Mouse (Mus musculus): ENCODE measurements around the gene Zc3hc1.
"Not testable (repeated sequence)": the region's sequence is repeated elsewhere in the genome, so short reads cannot be mapped to it uniquely, and the experiment has no call there.

Zc3hc1 gene

DNA sequence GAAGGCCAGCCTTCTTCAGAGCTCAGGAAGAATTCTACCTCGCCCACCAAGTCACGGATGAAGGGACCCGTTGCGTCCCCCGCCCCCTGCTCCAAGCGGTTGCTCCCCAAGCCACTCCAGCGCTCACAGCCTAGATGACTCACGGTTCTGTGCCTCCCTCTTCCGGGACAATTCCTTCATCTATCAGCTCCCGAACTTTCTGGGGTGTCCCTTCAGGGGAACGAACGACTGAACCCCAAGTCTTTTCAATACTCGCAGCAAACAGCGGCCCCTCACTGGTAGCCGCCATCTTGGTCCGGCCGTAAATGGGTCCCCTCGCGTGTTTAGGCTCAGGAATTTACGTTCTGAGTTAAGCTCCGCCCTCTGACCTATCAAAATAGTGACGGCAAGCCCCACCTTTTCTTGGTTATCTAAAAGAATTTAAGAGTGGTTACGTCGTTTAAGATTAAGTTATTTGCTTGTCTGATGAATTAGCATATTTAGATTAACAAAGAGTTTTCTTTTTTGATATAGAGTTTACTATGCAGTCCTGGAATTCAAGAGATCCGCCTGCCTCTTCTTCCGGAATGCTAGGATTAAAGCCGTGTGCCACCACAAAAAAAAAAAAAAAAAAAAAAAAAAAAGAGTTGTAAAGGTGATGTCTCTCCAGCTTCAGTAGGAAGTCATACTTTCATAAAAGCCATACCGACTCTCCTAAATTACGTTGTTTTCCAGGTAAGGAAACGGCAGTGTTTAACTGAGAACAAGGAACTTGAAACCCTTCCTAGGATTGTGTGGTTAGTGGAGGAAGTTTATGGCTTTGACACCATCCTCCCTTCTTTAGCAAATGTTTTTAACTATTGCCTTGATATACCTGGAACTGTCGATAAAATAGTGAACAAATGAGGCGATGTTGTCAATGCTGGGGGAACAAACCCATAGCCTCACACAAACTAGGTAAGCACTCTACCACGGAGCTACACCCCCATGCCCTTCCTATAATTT, at the start of gene Zc3hc1:
Zc3hc1 (minus strand) TSS at position 315 of the 984 bp plus-strand sequence.
- peak; percentile 83 for DNase-seq (ENCODE audit: extremely low spot score)

DNA sequence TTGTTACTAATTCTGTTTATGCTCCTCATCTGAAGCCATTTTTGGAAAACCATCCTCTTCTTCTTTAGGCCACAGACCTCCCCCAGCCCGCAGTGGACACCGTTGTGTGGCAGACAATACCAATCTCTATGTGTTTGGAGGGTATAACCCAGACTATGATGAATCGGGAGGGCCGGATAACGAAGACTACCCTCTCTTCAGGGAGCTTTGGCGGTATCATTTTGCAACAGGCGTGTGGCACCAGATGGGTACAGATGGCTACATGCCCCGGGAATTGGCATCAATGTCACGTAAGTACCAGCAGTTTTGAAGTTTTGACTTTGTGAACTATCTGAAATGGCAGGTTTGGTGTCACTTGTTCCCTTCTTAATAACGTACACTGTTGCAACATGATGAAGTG, 48.7 kb upstream of the Zc3hc1 start:
- DNase-seq (ENCODE audit: extremely low spot score), result no peak

DNA sequence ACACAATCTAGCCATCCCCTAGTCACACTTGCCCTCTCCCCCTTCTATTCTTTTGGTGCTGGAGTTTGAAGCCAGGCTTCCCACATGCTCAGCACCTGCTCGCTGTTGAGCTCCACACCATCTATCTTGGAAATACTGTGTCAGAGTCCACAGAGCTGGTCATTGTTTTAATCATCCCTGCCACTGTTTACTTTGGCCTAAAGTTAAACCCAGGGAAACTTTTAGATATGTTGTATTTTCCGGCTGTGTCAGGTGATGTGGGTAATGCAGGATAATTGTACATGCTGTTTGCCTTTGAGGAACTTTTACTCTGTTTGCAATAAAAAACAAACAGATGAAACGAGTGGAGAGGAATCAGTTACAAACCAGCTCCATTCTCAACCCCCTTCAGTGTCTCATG, 46.2 kb upstream of the Zc3hc1 start:
- DNase-seq (ENCODE audit: extremely low spot score), result no peak

DNA sequence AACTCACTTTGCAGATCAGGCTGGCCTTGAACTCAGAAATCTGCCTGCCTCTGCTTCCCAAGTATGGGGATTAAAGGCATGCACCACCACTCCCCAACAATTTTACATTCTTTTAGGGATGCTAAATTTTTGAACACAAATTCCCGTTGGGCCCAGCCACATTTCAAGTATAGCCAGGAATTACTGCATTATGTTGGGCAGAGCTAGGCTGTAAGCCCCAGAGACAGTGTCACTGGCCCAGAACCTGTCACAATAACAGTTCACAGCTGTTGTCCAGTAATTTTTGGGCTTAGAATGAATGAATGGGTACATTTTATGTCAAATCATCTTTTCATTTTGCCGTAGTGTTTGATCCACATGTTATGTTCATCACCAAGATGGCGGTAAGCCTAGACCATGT, 45.6 kb upstream of the Zc3hc1 start:
- DNase-seq (ENCODE audit: extremely low spot score), result no peak

DNA sequence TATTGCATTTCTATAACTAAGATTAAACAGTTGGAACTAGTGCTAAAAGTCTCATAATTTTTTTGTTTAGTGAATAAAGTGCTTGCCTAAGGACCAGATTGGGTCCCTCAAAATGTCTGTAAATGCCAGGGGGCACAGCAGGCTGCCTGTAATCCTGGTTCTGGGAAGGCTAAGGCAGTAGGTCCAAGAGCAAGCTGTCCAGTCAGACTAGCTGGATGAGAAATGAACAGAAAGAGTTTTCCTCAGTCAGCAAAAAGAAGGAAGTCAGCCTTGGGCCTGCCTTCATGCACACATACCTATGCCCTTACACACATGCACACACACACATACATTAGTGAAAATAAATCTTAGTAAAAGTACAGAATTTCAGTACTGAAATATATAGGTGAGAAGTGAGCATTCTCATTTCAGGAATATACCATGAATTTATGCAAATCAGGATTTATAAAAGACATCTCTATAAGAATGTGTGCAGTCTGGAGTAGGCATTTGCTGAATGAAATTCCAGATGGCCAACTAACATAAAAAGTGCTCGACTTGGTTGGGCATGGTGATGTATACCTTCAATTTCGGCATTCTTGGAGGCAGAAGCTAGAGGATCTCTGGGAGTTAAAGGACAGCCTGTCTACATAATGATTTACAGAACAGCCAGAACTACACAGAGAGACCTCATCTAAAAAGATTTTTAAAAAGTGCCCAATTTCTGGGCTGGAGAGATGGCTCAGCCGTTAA, 41.8 kb upstream of the Zc3hc1 start:
- no peak for DNase-seq (ENCODE audit: extremely low spot score)

DNA sequence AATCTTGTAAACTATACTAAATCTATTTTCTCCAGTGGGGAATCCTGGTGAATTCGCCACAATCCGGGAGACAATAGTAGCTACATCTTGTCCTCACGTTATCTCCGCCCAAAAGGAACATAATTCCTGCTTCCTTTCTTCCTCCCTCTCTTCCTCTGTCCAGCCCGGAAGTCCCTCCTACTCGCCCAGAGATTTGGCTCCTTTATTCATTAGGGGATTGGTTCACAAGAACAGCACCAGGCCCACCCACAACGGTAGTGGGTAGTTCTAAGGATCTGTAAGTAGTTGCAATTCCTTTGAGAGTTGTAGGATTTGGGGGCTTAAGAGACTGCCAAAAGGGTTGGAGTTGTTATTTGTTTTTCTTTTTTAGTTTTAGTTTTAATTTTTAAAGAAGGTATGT, 26.0 kb upstream of the Zc3hc1 start:
- no peak for DNase-seq (ENCODE audit: extremely low spot score)

DNA sequence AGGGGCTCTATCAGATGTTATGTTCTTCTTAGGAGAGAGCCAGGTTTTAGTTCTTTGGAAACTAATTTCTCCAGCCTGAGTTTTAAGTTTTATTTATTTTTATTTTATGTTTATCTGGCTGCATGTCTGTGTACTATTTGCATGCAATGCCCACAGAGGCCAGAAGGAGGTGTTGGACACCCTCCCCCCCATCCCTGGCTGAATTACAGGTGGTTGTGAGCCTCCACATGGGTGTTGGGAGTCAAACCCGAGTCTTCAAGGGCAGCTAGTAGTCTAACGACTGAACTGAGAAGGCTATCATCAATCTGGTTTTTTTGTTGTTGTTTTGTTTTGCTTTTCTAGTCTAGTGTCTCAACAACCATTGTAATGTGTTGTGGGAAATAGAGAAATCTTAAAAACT, 25.3 kb upstream of the Zc3hc1 start:
- no peak for DNase-seq (ENCODE audit: extremely low spot score)

DNA sequence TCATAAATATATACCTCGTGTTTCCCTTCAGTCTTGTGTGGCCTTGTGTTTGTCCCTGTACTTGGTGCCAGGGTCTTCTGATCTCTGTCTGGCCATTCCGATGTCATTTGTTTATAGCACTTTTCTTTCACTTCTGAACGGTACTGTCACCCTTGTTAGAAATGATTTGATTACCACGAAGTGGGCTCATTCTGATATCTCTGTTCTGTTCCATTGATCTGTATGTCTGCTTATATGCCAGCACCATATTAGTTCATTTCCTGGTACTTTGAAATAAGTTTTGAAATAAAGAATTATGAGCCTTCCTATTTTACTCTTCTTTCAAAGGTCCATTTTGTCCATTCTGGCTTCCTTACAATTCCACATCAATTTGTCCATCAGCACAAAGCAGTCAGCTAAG, 20.5 kb upstream of the Zc3hc1 start:
- no peak for DNase-seq (ENCODE audit: extremely low spot score)

DNA sequence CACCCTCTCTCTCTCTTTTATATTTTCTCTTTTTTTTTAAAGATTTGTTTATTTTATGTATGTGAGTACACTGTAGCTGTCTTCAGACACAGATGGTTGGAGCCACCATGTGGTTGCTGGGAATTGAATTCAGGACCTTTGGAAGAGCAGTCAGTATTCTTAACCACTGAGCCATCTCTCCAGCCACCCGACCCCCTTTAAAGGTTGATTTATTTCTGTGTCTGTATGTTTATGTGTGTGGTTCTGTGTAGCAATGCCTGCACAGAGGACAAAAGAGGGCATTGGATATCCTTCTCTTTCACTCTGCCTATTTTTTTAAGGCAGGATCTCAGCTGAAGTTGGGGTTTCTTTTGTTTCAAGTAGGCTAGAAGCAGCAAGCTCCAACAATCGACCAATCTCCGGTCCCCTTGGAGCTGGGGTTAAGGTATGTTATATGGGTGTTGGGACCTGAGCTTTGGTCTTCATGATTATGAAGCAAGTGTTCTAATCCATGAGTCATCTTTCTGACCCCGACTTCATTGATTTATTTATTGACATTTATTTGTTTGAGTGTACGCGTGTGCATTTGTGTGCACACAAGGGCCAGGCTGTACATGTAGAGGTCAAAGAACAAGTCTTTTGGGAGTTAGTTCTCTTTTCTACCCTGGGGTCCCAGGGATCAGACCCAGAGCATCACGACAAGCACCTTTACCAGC, 18.7 kb upstream of the Zc3hc1 start:
- DNase-seq (ENCODE audit: extremely low spot score), result no peak

DNA sequence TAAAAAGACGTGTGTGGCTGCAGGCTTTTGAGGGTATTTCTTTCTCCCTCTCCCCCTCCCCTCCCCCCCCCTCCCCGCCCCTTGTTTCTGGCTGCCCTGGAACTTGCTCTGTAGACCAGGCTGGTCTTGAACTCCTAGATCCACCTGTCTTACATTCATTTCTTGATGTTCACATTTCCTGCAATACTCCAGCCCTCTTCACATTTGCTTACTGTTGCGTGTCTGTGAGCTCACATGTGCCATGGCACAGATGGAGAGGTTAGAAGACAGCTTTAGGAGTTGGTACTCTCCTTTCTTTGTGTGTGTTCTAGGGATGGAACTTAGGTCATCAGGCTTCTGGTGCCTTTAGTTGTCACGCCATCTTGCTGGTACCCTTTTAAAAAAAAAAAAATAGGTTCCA, 17.4 kb upstream of the Zc3hc1 start:
- DNase-seq (ENCODE audit: extremely low spot score), result no peak

DNA sequence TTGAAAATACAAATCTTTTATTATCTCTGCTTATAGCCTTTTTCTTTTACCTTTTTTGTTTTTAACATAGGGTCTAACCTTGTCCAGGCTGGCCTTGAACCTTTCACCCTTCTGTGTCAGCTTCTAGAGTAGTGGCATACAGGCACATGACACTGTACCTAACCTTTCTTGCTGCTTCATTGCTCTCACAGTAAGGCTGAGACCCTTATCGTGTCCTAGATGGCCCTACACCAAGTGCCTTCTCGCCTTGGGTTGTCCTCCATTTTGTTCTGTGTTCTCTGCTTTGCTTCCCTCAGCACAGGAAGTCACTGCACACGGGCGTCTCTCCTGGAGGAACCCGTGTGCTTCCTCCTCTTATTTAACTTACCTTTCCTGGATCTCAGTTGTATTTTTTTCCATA, 13.8 kb upstream of the Zc3hc1 start:
- no peak for DNase-seq (ENCODE audit: extremely low spot score)

DNA sequence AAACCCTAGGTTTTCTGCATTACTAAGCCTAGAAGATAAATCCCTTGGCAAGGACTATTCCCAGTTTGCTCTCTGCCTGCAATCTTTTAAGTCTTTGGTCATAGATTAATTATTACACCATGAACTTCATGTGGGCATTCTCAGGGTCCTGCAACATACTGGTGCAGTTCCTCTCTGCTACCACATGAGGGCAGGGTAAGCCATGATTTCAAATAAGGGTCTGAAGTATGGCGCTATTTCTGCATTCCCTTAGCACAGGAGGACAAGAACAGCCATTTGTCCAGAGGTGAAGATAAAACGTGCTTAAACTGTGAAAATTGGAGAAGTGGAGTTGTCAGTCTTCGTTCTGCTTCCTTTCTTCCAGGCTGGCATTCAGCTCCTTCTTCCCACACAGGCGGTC, 12.6 kb upstream of the Zc3hc1 start:
- DNase-seq (ENCODE audit: extremely low spot score), result peak; percentile 73

DNA sequence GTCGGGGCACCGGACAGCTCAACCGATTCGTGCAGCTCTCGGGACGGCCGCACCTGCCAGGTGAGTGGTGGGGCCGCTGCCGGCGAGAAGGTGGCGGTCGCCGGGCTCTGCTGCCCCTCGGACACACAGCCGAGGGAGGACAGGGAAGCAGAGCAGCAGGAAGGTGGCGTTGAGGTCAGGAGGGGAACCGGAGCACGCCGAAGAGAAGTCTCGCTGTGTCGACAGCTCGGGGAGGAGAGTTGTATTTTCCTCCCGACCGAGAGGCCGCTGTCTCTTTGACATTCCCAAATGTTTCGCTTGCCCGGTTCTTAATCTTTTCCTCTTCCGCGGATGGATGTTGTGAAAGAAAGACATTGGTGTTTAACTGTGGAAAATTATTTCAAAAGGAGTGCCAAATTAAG, 11.3 kb upstream of the Zc3hc1 start:
- no peak for DNase-seq (ENCODE audit: extremely low spot score)

DNA sequence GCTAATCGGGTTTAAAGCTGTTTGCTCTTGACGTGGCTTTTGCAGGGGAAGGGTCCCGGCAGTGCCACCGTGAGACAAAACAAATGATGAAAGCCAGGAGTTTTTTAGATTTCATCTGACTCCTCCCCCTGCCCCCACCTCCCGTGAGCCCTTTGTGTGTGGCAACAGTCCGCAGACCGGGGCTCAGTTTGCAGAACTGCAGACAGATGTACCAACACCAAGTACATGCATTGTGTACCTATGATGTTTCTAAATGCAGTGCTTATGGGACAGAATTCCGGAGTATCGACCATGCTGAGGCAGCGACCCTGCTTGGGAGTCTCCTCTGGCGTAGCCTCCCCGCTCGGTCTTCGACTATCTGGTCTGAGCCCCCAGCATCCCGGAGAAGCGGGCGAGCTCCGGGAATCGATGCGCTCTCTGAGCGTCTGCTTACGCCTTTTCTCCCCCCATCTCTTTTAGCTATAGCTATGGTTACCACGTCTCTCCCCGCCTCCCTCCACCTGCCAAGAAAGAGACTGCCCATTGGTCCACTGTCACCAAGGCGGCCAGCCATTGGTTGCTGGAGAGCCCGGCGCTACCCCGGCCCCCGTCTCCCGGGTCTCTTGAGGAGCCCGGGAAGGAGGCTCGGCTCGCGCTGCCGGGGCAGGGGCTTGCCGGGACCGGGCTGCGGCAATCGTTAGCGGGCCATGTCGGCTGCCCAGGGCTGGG, 10.6 kb upstream of the Zc3hc1 start, which contains the start of gene Klhdc10:
Klhdc10 (plus strand) TSS at position 561 of the 708 bp plus-strand sequence.
- peak; percentile 100 for DNase-seq (ENCODE audit: extremely low spot score)

DNA sequence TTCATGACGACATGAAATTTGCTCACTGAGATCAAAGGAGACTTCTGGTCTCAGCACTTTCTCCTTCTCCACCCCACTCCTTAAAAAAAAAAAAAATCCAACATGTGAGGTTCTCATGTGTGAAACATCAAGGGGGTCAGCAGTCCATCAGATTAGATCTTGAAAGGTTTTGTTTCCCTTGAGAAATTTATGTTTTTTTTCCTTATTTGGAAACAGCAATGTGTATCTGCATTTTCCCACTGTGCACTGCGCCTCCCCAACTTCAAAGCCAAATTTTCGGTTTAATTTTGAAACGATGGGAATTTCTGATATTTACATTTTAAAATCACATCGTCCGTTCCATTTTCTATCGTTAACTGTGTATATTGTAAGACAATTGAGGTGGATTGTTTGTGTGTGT, 9.9 kb upstream of the Zc3hc1 start:
- DNase-seq (ENCODE audit: extremely low spot score), result no peak

DNA sequence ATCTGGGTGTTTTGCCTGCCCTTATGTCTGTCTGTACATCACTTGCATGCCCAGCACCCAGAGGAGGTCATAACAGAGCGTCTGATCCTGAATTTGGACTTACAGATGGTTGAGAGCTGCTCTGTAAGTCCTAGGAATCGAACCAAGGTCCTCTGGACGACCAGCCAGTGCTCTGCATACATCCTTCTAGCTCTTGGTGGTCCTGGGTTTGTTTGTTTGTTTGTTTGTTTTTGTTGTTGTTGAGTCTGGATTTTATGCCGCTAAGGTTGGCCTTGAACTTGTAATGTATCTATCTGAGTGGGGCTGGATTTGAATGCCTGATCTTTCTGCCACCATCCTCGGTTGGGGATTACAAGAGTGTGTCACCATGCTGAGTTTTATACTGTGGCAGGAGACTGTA, 9.3 kb upstream of the Zc3hc1 start:
- peak; percentile 9 for DNase-seq (ENCODE audit: extremely low spot score)

DNA sequence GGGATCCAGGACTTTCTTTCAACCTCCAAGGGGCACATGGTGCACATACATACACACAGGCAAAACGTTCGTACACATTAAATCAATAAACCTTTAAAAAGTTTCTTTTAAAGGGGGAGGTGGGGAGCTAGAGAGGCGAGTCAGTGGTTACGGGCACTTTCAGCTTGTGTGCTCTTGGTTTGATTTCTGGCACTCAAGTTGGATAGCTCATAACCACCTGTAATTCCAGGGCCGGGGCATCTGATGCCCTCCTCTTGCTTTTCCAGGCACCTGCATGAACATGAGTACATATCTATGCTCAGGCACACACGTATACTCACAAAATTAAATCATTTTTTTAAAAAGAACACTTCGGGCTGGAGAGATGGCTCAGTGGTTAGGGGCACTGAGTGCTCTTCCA, 1.2 kb upstream of the Zc3hc1 start:
- DNase-seq (ENCODE audit: extremely low spot score), result no peak

DNA sequence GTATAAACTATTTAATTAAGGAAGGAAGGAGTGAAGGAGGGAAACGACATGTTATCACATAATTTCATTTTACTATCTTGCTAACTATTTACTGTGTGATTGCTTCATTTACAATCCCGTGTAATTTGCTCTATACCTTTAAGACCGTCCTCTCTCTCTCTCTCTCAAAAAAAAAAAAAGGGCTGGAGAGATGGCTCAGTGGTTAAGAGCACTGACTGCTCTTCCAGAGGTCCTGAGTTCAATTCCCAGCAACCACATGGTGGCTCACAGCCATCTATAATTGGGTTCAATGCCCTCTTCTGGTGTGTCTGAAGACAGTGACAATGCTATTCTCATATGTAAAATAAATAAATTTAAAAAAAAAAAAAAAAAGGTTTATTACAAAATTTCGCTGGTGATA, 557 bp downstream of the Zc3hc1 start:
- DNase-seq (ENCODE audit: extremely low spot score), result not testable (repeated sequence)

DNA sequence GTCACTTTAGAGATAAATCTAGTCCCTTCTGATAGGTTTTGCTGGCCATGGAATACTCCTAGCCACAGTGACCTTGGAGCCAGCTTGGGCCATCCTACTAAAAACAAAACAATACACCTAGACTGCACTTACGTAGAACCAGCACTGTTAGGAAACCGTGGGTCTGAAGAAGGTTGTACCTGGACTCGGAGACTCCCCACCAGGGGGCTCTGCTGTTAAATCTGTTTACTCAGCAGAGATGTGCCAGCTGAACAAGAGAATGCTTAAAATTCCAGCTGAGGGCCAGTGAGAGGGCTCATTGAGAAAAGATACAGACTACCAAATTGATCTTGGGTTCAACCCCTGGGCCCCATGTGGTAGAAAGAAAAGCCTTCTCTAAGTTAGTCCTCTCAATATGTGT, 9.7 kb downstream of the Zc3hc1 start:
- peak; percentile 36 for DNase-seq (ENCODE audit: extremely low spot score)

DNA sequence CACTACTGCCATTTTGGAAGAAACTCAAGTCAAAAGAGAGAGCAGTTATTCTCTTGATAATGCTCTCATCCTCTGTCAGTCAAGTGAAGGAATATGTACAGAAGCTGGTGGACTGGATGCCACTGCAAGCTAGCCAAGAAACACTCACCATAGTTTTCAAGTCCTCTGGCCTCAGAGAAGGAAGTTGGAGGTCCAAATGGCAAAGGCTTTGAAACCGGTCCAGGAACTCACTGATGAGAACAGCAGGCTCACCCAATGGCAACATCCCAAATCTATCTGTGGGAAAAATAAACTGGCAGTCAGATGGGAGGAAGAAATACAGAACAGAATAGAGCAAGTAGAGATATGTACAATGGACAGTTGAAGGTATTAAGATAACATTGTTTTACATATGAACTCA, 15.0 kb downstream of the Zc3hc1 start:
- no peak for DNase-seq (ENCODE audit: extremely low spot score)

DNA sequence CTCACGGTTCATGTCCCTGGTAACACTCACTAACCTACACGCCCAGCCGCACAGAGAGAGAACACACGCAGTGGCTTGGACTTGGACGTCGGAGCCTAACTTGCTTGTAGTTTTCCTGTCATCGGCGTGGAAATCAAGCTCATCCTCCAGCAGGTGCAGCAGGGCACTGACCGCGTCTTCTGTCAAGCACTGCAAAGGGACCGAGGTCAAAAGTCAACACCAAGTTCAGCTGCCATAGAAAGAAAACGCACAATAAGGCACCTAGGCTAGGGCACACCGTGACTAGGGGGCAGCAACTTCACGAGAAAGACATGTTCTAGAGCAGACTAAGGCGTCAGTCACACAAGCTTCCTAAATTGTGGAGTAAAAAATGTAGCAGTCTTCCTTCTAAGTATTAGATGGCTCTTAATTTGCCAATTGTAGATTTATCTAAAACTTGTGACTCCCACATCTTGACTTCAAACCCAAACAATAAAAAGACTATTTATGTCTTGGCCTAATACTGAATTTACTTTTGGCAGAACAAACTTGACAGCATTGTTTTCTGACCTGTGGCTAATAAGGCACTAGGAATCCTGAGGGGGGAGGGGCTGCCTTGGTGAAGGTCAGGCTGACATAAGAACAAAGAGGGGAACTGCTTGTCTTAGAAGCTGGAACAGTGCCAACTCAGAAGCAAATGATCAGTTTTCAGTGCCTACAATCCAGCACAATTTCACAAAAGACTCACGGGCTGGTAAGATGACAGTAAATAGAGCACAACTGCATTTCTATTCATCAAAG, 15.9 kb downstream of the Zc3hc1 start:
- DNase-seq (ENCODE audit: extremely low spot score), result no peak

Measured in embryo, embryonic 9.5 days (tissue).